Mouse (Mus musculus) heart, postnatal 14 days (tissue): ENCODE measurements around the gene Fbxo17. TPM values are rescaled to one million over a fixed set of nuclear protein-coding genes. Genes with fewer than 3 reads are reported as not detected.

Experiments
- DNase-seq, 2 experiments: peaks; one replicate each; pipeline ENCODE4 v3.0.0; 2021 to 2022
- intact Hi-C: fragments of 180-260 bp; cut with DNase I; formaldehyde crosslinking; loops from one replicate; pipeline ENCODE4 v1.15.1; 2025
- total RNA-seq, 2 experiments: library from RNA; stranded (reverse); gene quantifications; 2 replicates each; pipeline ENCODE4 v1.2.3; 2021

Gene Fbxo17
- total RNA-seq, 2 experiments from 2014 or later, result 0.44 to 0.74 TPM

GRCm38 (mm10) chr7:28715598-28715997 is 1.0 kb upstream of the Fbxo17 start:
- intact Hi-C loops, result no loop called here
- no peak for DNase-seq

- no peak for DNase-seq
- intact Hi-C loops, result no loop called here
These were observed 1.1 kb downstream of the Fbxo17 start for GRCm38 (mm10) chr7:28717726-28718125.

GRCm38 (mm10) chr7:28719159-28719558 is 2.6 kb downstream of the Fbxo17 start:
- DNase-seq, result no peak
- intact Hi-C loops, result no loop called here

- intact Hi-C loops, result no loop called here
- DNase-seq, result no peak
These were observed 3.0 kb downstream of the Fbxo17 start for GRCm38 (mm10) chr7:28719650-28720049.

GRCm38 (mm10) chr7:28720753-28721537 is 4.3 kb downstream of the Fbxo17 start:
- DNase-seq, result no peak
- intact Hi-C loops, result no loop called here

GRCm38 (mm10) chr7:28722079-28722478 is 5.5 kb downstream of the Fbxo17 start:
- no peak for DNase-seq
- intact Hi-C loops, result no loop called here

GRCm38 (mm10) chr7:28724613-28725012 is 8.0 kb downstream of the Fbxo17 start:
- DNase-seq, result no peak
- intact Hi-C loops, result loop anchor here (5.0 kb wide), 1 partner anchor 277 kb away; no protein-coding TSS in a partner anchor

- peak; percentile 73 to 84 for DNase-seq
- intact Hi-C loops, result loop anchor here (5.0 kb wide), 1 partner anchor 279 kb away; no protein-coding TSS in a partner anchor
These were observed 10.0 kb downstream of the Fbxo17 start for GRCm38 (mm10) chr7:28726600-28726999.

- peak in 1 of 2 experiments; percentile 32 for DNase-seq
- intact Hi-C loops, result loop anchor here (5.0 kb wide), 1 partner anchor 280 kb away; no protein-coding TSS in a partner anchor
These were observed 11.2 kb downstream of the Fbxo17 start for GRCm38 (mm10) chr7:28727649-28728340.

- peak; percentile 54 to 63 for DNase-seq
- intact Hi-C loops, result no loop called here
These were observed 15.9 kb downstream of the Fbxo17 start for GRCm38 (mm10) chr7:28732341-28733142.

- no peak for DNase-seq
- intact Hi-C loops, result no loop called here
These were observed 16.6 kb downstream of the Fbxo17 start for GRCm38 (mm10) chr7:28733211-28733610.

- no peak for DNase-seq
- intact Hi-C loops, result no loop called here
These were observed 19.1 kb downstream of the Fbxo17 start for GRCm38 (mm10) chr7:28735701-28736100.

- DNase-seq, result no peak
- intact Hi-C loops, result no loop called here
These were observed 23.2 kb downstream of the Fbxo17 start for GRCm38 (mm10) chr7:28739829-28740228.

GRCm38 (mm10) chr7:28740949-28741348 is 24.3 kb downstream of the Fbxo17 start:
- intact Hi-C loops, result no loop called here
- DNase-seq, result no peak

GRCm38 (mm10) chr7:28741368-28741708 is 24.7 kb downstream of the Fbxo17 start:
- DNase-seq, result no peak
- intact Hi-C loops, result no loop called here

- peak; percentile 95 to 97 for DNase-seq
- intact Hi-C loops, result no loop called here
These were observed 25.3 kb downstream of the Fbxo17 start, which contains the start of the genes Mrps12 and Sars2 for GRCm38 (mm10) chr7:28741709-28742438. TSS of gene Mrps12 (minus strand) at chr7:28741820. TSS of gene Sars2 (plus strand) at chr7:28741992.

- no peak for DNase-seq
- intact Hi-C loops, result no loop called here
These were observed 33.3 kb downstream of the Fbxo17 start for GRCm38 (mm10) chr7:28749935-28750334.

GRCm38 (mm10) chr7:28756079-28756478 is 39.5 kb downstream of the Fbxo17 start, which contains the start of gene Ccer2:
TSS of gene Ccer2 (plus strand) at chr7:28756174.
- intact Hi-C loops, result no loop called here
- DNase-seq, result no peak

- intact Hi-C loops, result no loop called here
- DNase-seq, result no peak
These were observed 42.0 kb downstream of the Fbxo17 start for GRCm38 (mm10) chr7:28758623-28759022.

GRCm38 (mm10) chr7:28761907-28762306 is 45.3 kb downstream of the Fbxo17 start:
- DNase-seq, result no peak
- intact Hi-C loops, result loop anchor here (5.0 kb wide), 1 partner anchor 410 kb away; the partner anchor contains the start of genes Ggn and Spred3
